7 mouse cellular contexts compared by ENCODE assay signal in genomic region chr7:139684553-139684929, GRCm38 (mm10). TPM values are rescaled to one million over a fixed set of nuclear protein-coding genes. Genes with fewer than 3 reads are reported as not detected.
DNase-seq lines count a peak whose midpoint lies in the region; ATAC-seq and TF ChIP-seq lines count a peak whose summit lies in the region.

No protein-coding gene starts in this region.

- no peak for TF ChIP-seq POLR2A in kidney, adult 2 months (IDR thresholded peaks at IDR 0.05; ENCODE audit: low read depth, low read length)
- TF ChIP-seq POLR2A in spleen, adult 2 months (IDR thresholded peaks at IDR 0.05; ENCODE audit: low read depth, low read length): no peak

- no peak overlapping the region for H3K27ac ChIP-seq in embryonic facial prominence, embryonic 11.5 days (replicated peaks; ENCODE audit: low read depth, low read length)
- H3K27ac ChIP-seq in kidney, adult 2 months (ENCODE audit: insufficient read depth, low read depth, low read length): 0 out of 2 replicates have a peak overlapping the region, but pooled peaks have one; percentile 46
- peak overlapping the region; percentile 56; the same call in 1 of the 2 replicates for H3K27ac ChIP-seq in limb, embryonic 12.5 days
- H3K27ac ChIP-seq in midbrain, embryonic 15.5 days: peak overlapping the region; percentile 72
- 0 out of 2 replicates have a peak overlapping the region, but pooled peaks have one; percentile 41 for H3K27ac ChIP-seq in spleen, adult 2 months (ENCODE audit: insufficient read depth, low read length)

- peak; percentile 92 for TF ChIP-seq CTCF in kidney, adult 2 months (conservative IDR thresholded peaks at IDR 0.05; ENCODE audit: insufficient read depth, insufficient read length, low read depth, low read length)
- TF ChIP-seq CTCF in spleen, adult 2 months (IDR thresholded peaks at IDR 0.05; ENCODE audit: extremely low read depth, insufficient read depth, insufficient read length, insufficient replicate concordance): peak; percentile 50; the same call in 1 of the 2 replicates

- peak overlapping the region; percentile 67 for H3K4me2 ChIP-seq in embryonic facial prominence, embryonic 11.5 days (ENCODE audit: low read depth, low read length)
- peak overlapping the region; percentile 90 for H3K4me2 ChIP-seq in limb, embryonic 12.5 days
- peak overlapping the region; percentile 89 for H3K4me2 ChIP-seq in midbrain, embryonic 15.5 days

- H3K27me3 ChIP-seq in embryonic facial prominence, embryonic 11.5 days (ENCODE audit: control insufficient read depth, insufficient read depth, low read length): no peaks in the 10 kb centered on the region
- H3K27me3 ChIP-seq in kidney, adult 2 months (replicated peaks; ENCODE audit: control insufficient read depth, insufficient read depth, low read length): no peaks in the 10 kb centered on the region
- H3K27me3 ChIP-seq in limb, embryonic 12.5 days: 0 out of 2 replicates have a peak, but pooled peaks cover 13% of the 10 kb centered on the region
- H3K27me3 ChIP-seq in midbrain, embryonic 15.5 days (replicated peaks): peaks cover 4% of the 10 kb centered on the region; the same call in 1 of the 2 replicates
- H3K27me3 ChIP-seq in spleen, adult 2 months (ENCODE audit: control insufficient read depth, insufficient read depth, low read length): no peaks in the 10 kb centered on the region

- no peaks in the 10 kb centered on the region for H3K4me1 ChIP-seq in embryonic facial prominence, embryonic 11.5 days (ENCODE audit: control insufficient read depth, insufficient read depth, low read length)
- no peaks in the 10 kb centered on the region for H3K4me1 ChIP-seq in kidney, adult 2 months (ENCODE audit: control insufficient read depth, insufficient read depth, low read length)
- H3K4me1 ChIP-seq in limb, embryonic 12.5 days (replicated peaks): peaks cover 5% of the 10 kb centered on the region; the same call in 1 of the 2 replicates
- H3K4me1 ChIP-seq in midbrain, embryonic 15.5 days: peaks cover 10% of the 10 kb centered on the region
- H3K4me1 ChIP-seq in spleen, adult 2 months (ENCODE audit: control insufficient read depth, insufficient read depth, insufficient read length): peaks cover 6% of the 10 kb centered on the region; the same call in 1 of the 2 replicates

- peak overlapping the region; percentile 48 for H3K4me3 ChIP-seq in embryonic facial prominence, embryonic 11.5 days (ENCODE audit: low read depth, low read length)
- peak overlapping the region; percentile 58 for H3K4me3 ChIP-seq in kidney, adult 2 months (ENCODE audit: insufficient read depth, low read depth, low read length)
- peak overlapping the region; percentile 62 for H3K4me3 ChIP-seq in limb, embryonic 12.5 days (replicated peaks)
- peak overlapping the region; percentile 54 for H3K4me3 ChIP-seq in midbrain, embryonic 15.5 days
- H3K4me3 ChIP-seq in spleen, adult 2 months (ENCODE audit: extremely low read depth, insufficient read depth, insufficient read length): peak overlapping the region; percentile 60

- peak; percentile 94 for DNase-seq in adrenal gland, postnatal 14 days
- DNase-seq in embryonic facial prominence, embryonic 11.5 days (ENCODE audit: low spot score): peak; percentile 97
- peak; percentile 94 to 96 for DNase-seq in heart, adult 18-20 months
- peak; percentile 95 for DNase-seq in kidney, adult 2 months
- peak; percentile 70 to 73 for DNase-seq in spleen, adult 2 months (ENCODE audit: low read depth in 1 of 2, low spot score in 2 of 2)

- no peaks in the 10 kb centered on the region for H3K36me3 ChIP-seq in embryonic facial prominence, embryonic 11.5 days (replicated peaks; ENCODE audit: control insufficient read depth, insufficient read depth, low read depth, low read length)
- H3K36me3 ChIP-seq in kidney, adult 2 months (ENCODE audit: control insufficient read depth, insufficient read depth, low read length): no peaks in the 10 kb centered on the region
- H3K36me3 ChIP-seq in limb, embryonic 12.5 days: no peaks in the 10 kb centered on the region
- no peaks in the 10 kb centered on the region for H3K36me3 ChIP-seq in midbrain, embryonic 15.5 days (replicated peaks)
- H3K36me3 ChIP-seq in spleen, adult 2 months (ENCODE audit: control insufficient read depth, insufficient read depth, low read length): no peaks in the 10 kb centered on the region

- H3K9me3 ChIP-seq in embryonic facial prominence, embryonic 11.5 days (replicated peaks; ENCODE audit: control insufficient read depth, low read length): no peaks in the 10 kb centered on the region
- H3K9me3 ChIP-seq in limb, embryonic 12.5 days: no peaks in the 10 kb centered on the region
- no peaks in the 10 kb centered on the region for H3K9me3 ChIP-seq in midbrain, embryonic 15.5 days

- WGBS in embryonic facial prominence, embryonic 11.5 days: 1% methylated on average over 14 of the region's 14 CpGs
- under 1% methylated on average over 14 of the region's 14 CpGs for WGBS in kidney, adult 2 months
- WGBS in limb, embryonic 12.5 days: under 1% methylated on average over 14 of the region's 14 CpGs
- under 1% methylated on average over 14 of the region's 14 CpGs for WGBS in midbrain, embryonic 15.5 days
- 1% methylated on average over 14 of the region's 14 CpGs for WGBS in spleen, adult 2 months

- ATAC-seq in embryonic facial prominence, embryonic 11.5 days (replicated peaks; ENCODE audit: insufficient number of reproducible peaks, low FRiP score, low TSS enrichment, low read depth): peak; percentile 72
- peak; percentile 76 for ATAC-seq in limb, embryonic 12.5 days (ENCODE audit: insufficient number of reproducible peaks, insufficient read depth, low FRiP score, low TSS enrichment, low read depth)
- peak; percentile 89 for ATAC-seq in midbrain, embryonic 15.5 days (replicated peaks)

- peak overlapping the region; percentile 7 for H3K9ac ChIP-seq in embryonic facial prominence, embryonic 11.5 days (replicated peaks; ENCODE audit: low read length)
- H3K9ac ChIP-seq in limb, embryonic 12.5 days (replicated peaks): peak overlapping the region; percentile 53
- peak overlapping the region; percentile 51 for H3K9ac ChIP-seq in midbrain, embryonic 15.5 days

RNA-seq across cellular contexts. Expression of gene Cfap46, which starts 0.9 kb away (rescaled TPM):
- 0.48 and 0.56 TPM in 2 replicates for total RNA-seq in adrenal gland, postnatal 14 days (2021)
- polyA plus RNA-seq in embryonic facial prominence, embryonic 11.5 days (2014; fragmentation: Nextera tagmentation; extraction: Ambion mirVana): 0.07 and 0.52 TPM in 2 replicates
- under 1 TPM in 1 of 2 experiments, not detected in 1; 0.21 TPM for total RNA-seq in heart, adult 18-20 months (2021)
- polyA plus RNA-seq in kidney, adult 2 months (2012; rRNA removed): 0.24 and 0.25 TPM in 2 replicates
- 0.29 and 0.60 TPM in 2 replicates for polyA plus RNA-seq in limb, embryonic 12.5 days (2016; fragmentation: Nextera tagmentation; extraction: Ambion mirVana)
- 3.0 and 4.1 TPM in 2 replicates for polyA plus RNA-seq in midbrain, embryonic 15.5 days (2015; fragmentation: Nextera tagmentation; extraction: Ambion mirVana)
- 0.11 TPM in 1 of 2 replicates, not detected in the other for polyA plus RNA-seq in spleen, adult 2 months (2012; rRNA removed)
